Mouse (Mus musculus): Measurements from ENCODE around the gene Kcnj9.

DNA sequence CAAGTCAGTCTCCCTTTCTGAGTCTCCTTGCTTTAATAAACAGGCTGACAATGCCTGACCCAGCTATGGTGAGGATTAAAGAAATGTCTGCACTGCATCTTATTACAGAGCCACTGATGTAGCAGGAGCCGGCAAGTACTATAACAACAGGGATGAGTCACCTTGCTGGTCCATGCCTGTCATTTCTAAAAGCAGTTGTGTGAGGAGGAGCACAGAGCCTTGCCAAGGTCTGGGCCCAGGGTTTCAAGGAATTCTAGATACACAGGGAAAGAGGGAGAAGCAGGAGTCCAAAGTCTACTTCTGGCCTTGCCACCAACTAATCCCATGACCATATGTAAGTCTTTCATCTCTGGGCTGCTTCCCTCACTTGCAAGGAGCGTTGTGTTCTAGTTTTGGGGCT is 36.2 kb downstream of the Kcnj9 start:
- TF ChIP-seq CTCF (IDR thresholded peaks at IDR 0.05; ENCODE audit: borderline replicate concordance, control insufficient read depth, extremely low read depth, insufficient read depth, low read length, poor library complexity) (no peak), POLR2A (IDR thresholded peaks at IDR 0.05; ENCODE audit: control insufficient read depth, extremely low read depth, insufficient read depth, low read length, poor library complexity) (no peak)
